Mouse (Mus musculus) intestine, postnatal 0 days (tissue): ENCODE results near the gene Ttc7. TPM values are rescaled to one million over a fixed set of nuclear protein-coding genes. Genes with fewer than 3 reads are reported as not detected.
A peak's percentile ranks its signal among the peaks of the same experiment; 100 is the strongest.
"Not testable (repeated sequence)": the region's sequence is repeated elsewhere in the genome, so short reads cannot be mapped to it uniquely, and the experiment has no call there.

Source experiments
- ATAC-seq: fragments of 200-750 bp; cut with Nextera tagmentation; 2 replicates; pipeline ENCODE4 v1.8.0; 2017; ENCODE audit warnings: mild to moderate bottlenecking, moderate TSS enrichment, moderate library complexity
- H3K27ac ChIP-seq: fragments of 300-500 bp; sonication (generic); 2 replicates; pipeline ENCODE4 v1.5.1; 2014; ENCODE audit warnings: mild to moderate bottlenecking, low read depth, low read length, moderate library complexity
- H3K27me3 ChIP-seq: fragments of 300-500 bp; sonication (generic); replicated peaks from 2 replicates; pipeline ENCODE4 v1.6.1; 2014; ENCODE audit warnings: low read length, mixed read lengths; ENCODE audit not compliant: control insufficient read depth, insufficient read depth
- H3K36me3 ChIP-seq: fragments of 300-500 bp; sonication (generic); 2 replicates; pipeline ENCODE4 v1.6.1; 2014; ENCODE audit warnings: mild to moderate bottlenecking, moderate library complexity; ENCODE audit not compliant: control insufficient read depth, insufficient read depth
- H3K4me1 ChIP-seq: fragments of 300-500 bp; sonication (generic); replicated peaks from 2 replicates; pipeline ENCODE4 v1.6.1; 2014; ENCODE audit warnings: antibody characterized with exemption, low read length, mixed read lengths; ENCODE audit not compliant: control insufficient read depth, insufficient read depth
- H3K4me2 ChIP-seq: fragments of 300-500 bp; sonication (generic); replicated peaks from 2 replicates; pipeline ENCODE4 v1.6.1; 2014; ENCODE audit warnings: low read depth, mild to moderate bottlenecking, moderate library complexity
- H3K4me3 ChIP-seq: fragments of 300-500 bp; sonication (generic); 2 replicates; pipeline ENCODE4 v1.5.1; 2014; ENCODE audit warnings: low read depth, low read length
- H3K9ac ChIP-seq: fragments of 300-500 bp; sonication (generic); 2 replicates; pipeline ENCODE4 v1.6.1; 2014; ENCODE audit warnings: mild to moderate bottlenecking, low read depth, low read length
- H3K9me3 ChIP-seq: fragments of 300-500 bp; sonication (generic); 2 replicates; pipeline ENCODE4 v1.6.1; 2016; ENCODE audit warnings: mixed run types; ENCODE audit not compliant: control insufficient read depth
- CTCF ChIP-seq: sonication (generic); IDR thresholded peaks from 2 replicates; pipeline ENCODE4 v1.5.1; 2016; ENCODE audit warnings: low read depth, mild to moderate bottlenecking, control low read depth, antibody characterized with exemption, moderate library complexity
- WGBS: fragments of 180-500 bp; shearing (Covaris S2); extraction: QIAGEN DNeasy Blood & Tissue Kit; methylation state at CpG from one replicate; pipeline ENCODE4 v1.1.7; 2014; 5-methylcytosine and 5-hydroxymethylcytosine counted together
- polyA plus RNA-seq: library from polyadenylated mRNA; unstranded; fragments of >200 nt; fragmentation: Nextera tagmentation; extraction: Ambion mirVana; gene quantifications from 2 replicates; pipeline ENCODE4 v1.2.1, GENCODE M21; 2015

The Ttc7 gene
- polyA plus RNA-seq, 1 experiment from 2014 or later = 61.7 TPM

- Histone ChIP-seq H3K27ac (peak overlapping the region; percentile 83), H3K27me3 (no peaks in the 10 kb centered on the region), H3K9ac (0 out of 2 replicates have a peak overlapping the region, but pooled peaks have one; percentile 31), H3K4me1 (peaks cover 20% of the 10 kb centered on the region), H3K36me3 (peaks cover 31% of the 10 kb centered on the region), H3K4me2 (peak overlapping the region; percentile 17; the same call in 1 of the 2 replicates), H3K9me3 (no peaks in the 10 kb centered on the region), H3K4me3 (no peak overlapping the region)
- ATAC-seq = no peak
- 79% methylated on average over 5 of the region's 5 CpGs for WGBS
- TF ChIP-seq CTCF = no peak
Measured at GRCm38 (mm10) chr17:87291782-87292181, 9.1 kb downstream of the Ttc7 start.

GRCm38 (mm10) chr17:87293125-87293524 lies 10.4 kb downstream of the Ttc7 start:
- H3K27me3 ChIP-seq = no peaks in the 10 kb centered on the region
- H3K4me2 ChIP-seq = no peak overlapping the region
- H3K9me3 ChIP-seq = no peaks in the 10 kb centered on the region
- no peak overlapping the region for H3K4me3 ChIP-seq
- peak overlapping the region; percentile 83; the same call in 1 of the 2 replicates for H3K27ac ChIP-seq
- H3K4me1 ChIP-seq = peaks cover 17% of the 10 kb centered on the region
- no peak for TF ChIP-seq CTCF
- no peak for ATAC-seq
- H3K9ac ChIP-seq = no peak overlapping the region
- H3K36me3 ChIP-seq = peaks cover 31% of the 10 kb centered on the region
- 70% methylated on average over 5 of the region's 5 CpGs for WGBS

DNA sequence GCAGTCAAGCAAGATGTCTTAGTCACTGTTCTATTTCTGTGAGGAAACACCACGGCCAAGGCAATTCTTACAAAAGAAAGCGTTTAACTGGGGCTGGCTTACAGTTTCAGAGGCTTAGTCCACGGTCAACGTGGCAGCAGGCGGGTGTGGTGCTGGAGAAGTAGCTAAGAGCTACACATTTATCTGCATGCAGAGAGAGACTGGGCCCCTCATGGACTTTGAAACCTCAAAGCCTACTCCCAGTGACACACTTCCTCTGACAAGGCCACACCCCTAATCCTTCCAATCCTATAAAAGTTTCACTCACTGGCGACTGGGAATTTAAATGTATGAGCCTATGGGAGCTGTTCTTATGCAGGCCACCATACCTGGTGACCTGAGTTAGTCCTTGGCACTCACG lies 13.1 kb downstream of the Ttc7 start:
- 36% methylated on average over 7 of the region's 7 CpGs for WGBS
- no peak for TF ChIP-seq CTCF
- peak; percentile 87 for ATAC-seq
- H3K4me3 ChIP-seq = no peak overlapping the region
- H3K9me3 ChIP-seq = no peaks in the 10 kb centered on the region
- peaks cover 31% of the 10 kb centered on the region for H3K36me3 ChIP-seq
- H3K27ac ChIP-seq = peak overlapping the region; percentile 93
- no peak overlapping the region for H3K9ac ChIP-seq
- no peaks in the 10 kb centered on the region for H3K27me3 ChIP-seq
- no peak overlapping the region for H3K4me2 ChIP-seq
- peaks cover 24% of the 10 kb centered on the region for H3K4me1 ChIP-seq

GRCm38 (mm10) chr17:87296701-87297100 lies 14.0 kb downstream of the Ttc7 start:
- not testable (repeated sequence) for H3K9me3 ChIP-seq, ATAC-seq, H3K4me3 ChIP-seq, H3K9ac ChIP-seq, H3K4me2 ChIP-seq, H3K27me3 ChIP-seq
- WGBS = 80% methylated on average over 1 of the region's 1 CpGs
- Histone ChIP-seq H3K36me3 (peaks cover 31% of the 10 kb centered on the region), H3K27ac (peak overlapping the region; percentile 82), H3K4me1 (peaks cover 21% of the 10 kb centered on the region)

- H3K9me3 ChIP-seq = no peaks in the 10 kb centered on the region
- WGBS = 35% methylated on average over 6 of the region's 6 CpGs
- peaks cover 23% of the 10 kb centered on the region for H3K4me1 ChIP-seq
- H3K4me3 ChIP-seq = no peak overlapping the region
- peaks cover 15% of the 10 kb centered on the region; the same call in 1 of the 2 replicates for H3K36me3 ChIP-seq
- no peak for TF ChIP-seq CTCF
- H3K4me2 ChIP-seq = no peak overlapping the region
- no peaks in the 10 kb centered on the region for H3K27me3 ChIP-seq
- no peak overlapping the region for H3K9ac ChIP-seq
- peak overlapping the region; percentile 73 for H3K27ac ChIP-seq
- ATAC-seq = peak; percentile 46
Measured at GRCm38 (mm10) chr17:87298944-87299343, 16.3 kb downstream of the Ttc7 start.

DNA sequence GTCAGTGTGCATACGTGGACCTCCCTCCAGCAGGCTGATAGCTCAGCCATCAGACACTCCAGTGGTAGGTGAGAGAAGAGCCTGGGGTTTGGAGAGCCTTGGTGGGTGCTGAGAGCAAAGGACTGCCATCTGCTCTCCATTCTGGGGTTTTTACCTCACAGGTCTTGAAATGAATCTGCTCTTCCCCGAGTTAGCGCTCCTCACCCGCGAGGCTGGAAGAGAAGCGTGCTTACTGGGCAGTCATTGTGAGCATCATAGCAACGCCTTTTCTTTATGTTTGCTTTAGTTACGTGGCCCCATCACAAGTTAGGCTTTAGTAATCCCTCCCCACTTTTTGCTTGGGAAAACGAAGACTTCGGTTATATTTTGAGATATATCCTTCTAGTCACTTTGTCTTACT lies 17.7 kb downstream of the Ttc7 start:
- Histone ChIP-seq H3K36me3 (peaks cover 5% of the 10 kb centered on the region; the same call in 1 of the 2 replicates), H3K27ac (no peak overlapping the region), H3K9ac (no peak overlapping the region), H3K27me3 (no peaks in the 10 kb centered on the region), H3K4me2 (no peak overlapping the region), H3K4me1 (peaks cover 22% of the 10 kb centered on the region), H3K9me3 (no peaks in the 10 kb centered on the region), H3K4me3 (no peak overlapping the region)
- 74% methylated on average over 10 of the region's 10 CpGs for WGBS
- ATAC-seq = no peak
- TF ChIP-seq CTCF = no peak

DNA sequence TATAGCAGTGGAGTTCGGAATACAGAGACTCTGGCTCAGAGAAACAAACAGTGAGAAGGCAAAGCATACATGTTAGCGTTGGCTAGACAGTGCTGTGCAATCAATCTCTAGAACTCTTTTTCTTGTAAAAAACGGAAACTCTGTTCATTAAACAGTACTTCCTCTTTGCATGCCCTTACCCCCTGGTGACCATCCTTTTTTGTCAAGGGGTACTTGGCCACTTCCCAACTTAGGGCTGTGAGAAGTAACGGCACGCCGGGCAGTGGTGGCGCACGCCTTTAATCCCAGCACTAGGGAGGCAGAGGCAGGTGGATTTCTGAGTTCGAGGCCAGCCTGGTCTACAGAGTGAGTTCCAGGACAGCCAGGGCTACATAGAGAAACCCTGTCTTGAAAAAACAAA lies 18.9 kb downstream of the Ttc7 start:
- not testable (repeated sequence) for H3K4me3 ChIP-seq, ATAC-seq, H3K36me3 ChIP-seq, H3K9ac ChIP-seq, H3K4me2 ChIP-seq, H3K27me3 ChIP-seq, H3K9me3 ChIP-seq, H3K27ac ChIP-seq
- peaks cover 21% of the 10 kb centered on the region for H3K4me1 ChIP-seq
- WGBS = 82% methylated on average over 9 of the region's 9 CpGs
